7 mouse cellular contexts compared by ENCODE assay signal in genomic region chr11:97556569-97557408, GRCm38 (mm10). TPM values are rescaled to one million over a fixed set of nuclear protein-coding genes. Genes with fewer than 3 reads are reported as not detected.
DNase-seq lines count a peak whose midpoint lies in the region; ATAC-seq and TF ChIP-seq lines count a peak whose summit lies in the region.

No protein-coding gene starts in this region.

- H3K4me1 ChIP-seq in E14TG2a.4 (replicated peaks; ENCODE audit: low read depth, low read length), result peaks cover 67% of the 10 kb centered on the region

- no peaks in the 10 kb centered on the region for H3K9me3 ChIP-seq in E14TG2a.4 (ENCODE audit: low read length)

- peak; percentile 88 for DNase-seq in B cell, adult 2 months
- peak; percentile 86 for DNase-seq in cerebellum, adult 8-10 months
- peak; percentile 86 for DNase-seq in gastrocnemius, adult 2 months
- peak; percentile 82 to 87 for DNase-seq in kidney, postnatal 4 days
- peak; percentile 64 to 85 for DNase-seq in spleen, postnatal 4 days (ENCODE audit: low spot score in 2 of 2)

- peaks cover 50% of the 10 kb centered on the region for H3K27me3 ChIP-seq in E14TG2a.4 (ENCODE audit: insufficient read depth, low read length)

- no peak overlapping the region for H3K4me3 ChIP-seq in E14TG2a.4 (replicated peaks; ENCODE audit: low read length)
- H3K4me3 ChIP-seq in gastrocnemius, adult 2 months, result no peak overlapping the region

- H3K27ac ChIP-seq in gastrocnemius, adult 2 months, result no peak overlapping the region

- peak; percentile 83 for ATAC-seq in megakaryocyte progenitor cell, adult 5-6 weeks (replicated peaks; ENCODE audit: poor library complexity)

- intact Hi-C loops in gastrocnemius, adult 2 months (cut with DNase I), result loop anchor here (1.0 to 2.0 kb wide), 2 partner anchors 25 to 68 kb away; no protein-coding TSS in a partner anchor

- no peaks in the 10 kb centered on the region for H3K36me3 ChIP-seq in E14TG2a.4 (ENCODE audit: insufficient read depth, low read length)

- peak; percentile 68 for TF ChIP-seq CTCF in E14TG2a.4 (conservative IDR thresholded peaks at IDR 0.05; ENCODE audit: low read length)
- TF ChIP-seq CTCF in gastrocnemius, adult 2 months (IDR thresholded peaks at IDR 0.05), result peak; percentile 81

RNA-seq across cellular contexts. Expression of gene Srcin1, which starts 19.2 kb away (rescaled TPM):
- total RNA-seq in gastrocnemius, adult 2 months (2021), result 1 to 10 TPM in 1 of 2 experiments, under 1 TPM in 1; 0.61 to 1.2 TPM
- 0.02 TPM in 1 of 2 replicates, not detected in the other for total RNA-seq in megakaryocyte progenitor cell, adult 5-6 weeks (2015)
- not detected in 2 replicates for total RNA-seq in megakaryocyte progenitor cell, adult 5-6 weeks (2017)

RNA-seq across cellular contexts. Expression of gene 4933428G20Rik, which starts 56.6 kb away (rescaled TPM):
- not detected for total RNA-seq in gastrocnemius, adult 2 months (2021)
- not detected in 2 replicates for total RNA-seq in megakaryocyte progenitor cell, adult 5-6 weeks (2015)
- total RNA-seq in megakaryocyte progenitor cell, adult 5-6 weeks (2017), result not detected in 2 replicates
